Mouse (Mus musculus) granulocyte monocyte progenitor cell, adult 5-6 weeks (primary cell): Measurements from ENCODE around the gene Htr5a. TPM values are rescaled to one million over a fixed set of nuclear protein-coding genes. Genes with fewer than 3 reads are reported as not detected.

ENCODE experiments used
- ATAC-seq: replicated peaks from 2 replicates; pipeline ENCODE4 v1.8.0; 2016; ENCODE audit warnings: mild to moderate bottlenecking, moderate TSS enrichment, inconsistent platforms; ENCODE audit not compliant: poor library complexity, severe bottlenecking
- total RNA-seq, 2 experiments: library from RNA; stranded (forward) in 1 of 2; stranded (reverse) in 1 of 2; fragments of 200-712, 200-1000 nt in 1 of 2; fragments of >200 nt in 1 of 2; fragmentation: Nextera tagmentation in 1 of 2; gene quantifications; 2 replicates each; pipeline ENCODE4 v1.2.3; 2014 to 2017

Gene Htr5a
- total RNA-seq, 2 experiments from 2014 or later = 0.21 TPM; not detected in 1

- no peak for ATAC-seq
Measured at GRCm38 (mm10) chr5:27880329-27881036, 38.5 kb downstream of the Htr5a start.

- ATAC-seq = no peak
Measured at GRCm38 (mm10) chr5:27881261-27881660, 39.3 kb downstream of the Htr5a start.

GRCm38 (mm10) chr5:27888080-27888479 is 46.1 kb downstream of the Htr5a start:
- no peak for ATAC-seq

GRCm38 (mm10) chr5:27895961-27896360 is 54.0 kb downstream of the Htr5a start:
- no peak for ATAC-seq

- ATAC-seq = no peak
Measured at GRCm38 (mm10) chr5:27899756-27900155, 57.8 kb downstream of the Htr5a start.

GRCm38 (mm10) chr5:27900186-27900585 is 58.2 kb downstream of the Htr5a start:
- no peak for ATAC-seq

Other genes with a start within 250 kb of the Htr5a start
- 29.3 and 58.4 TPM in 2 replicates for gene Paxip1, start 50.5 kb upstream of the Htr5a start, total RNA-seq (2014; fragmentation: Nextera tagmentation)
- gene Paxip1, start 50.5 kb upstream of the Htr5a start, total RNA-seq (2017) = 26.5 and 31.8 TPM in 2 replicates
- gene Insig1, start 229.2 kb downstream of the Htr5a start, total RNA-seq (2014; fragmentation: Nextera tagmentation) = 10.4 and 12.1 TPM in 2 replicates
- gene Insig1, start 229.2 kb downstream of the Htr5a start, total RNA-seq (2017) = 32.9 and 34.2 TPM in 2 replicates